Mouse (Mus musculus) embryonic facial prominence, embryonic 14.5 days (tissue): ENCODE data around the gene Ano9. TPM values are rescaled to one million over a fixed set of nuclear protein-coding genes. Genes with fewer than 3 reads are reported as not detected.

Experiments
- ATAC-seq: fragments of 200-750 bp; cut with Nextera tagmentation; 2 replicates; pipeline ENCODE4 v1.8.0; 2017; ENCODE audit warnings: low read depth, moderate number of reproducible peaks, moderate TSS enrichment
- DNase-seq: peaks from one replicate; pipeline ENCODE4 v3.0.0-alpha.2; 2015; ENCODE audit warnings: low spot score
- H3K27ac ChIP-seq: fragments of 300-500 bp; sonication (generic); replicated peaks from 2 replicates; pipeline ENCODE4 v1.5.1; 2014; ENCODE audit warnings: low read depth, mild to moderate bottlenecking, low read length, moderate library complexity
- H3K27me3 ChIP-seq: fragments of 300-500 bp; sonication (generic); replicated peaks from 2 replicates; pipeline ENCODE4 v1.6.1; 2014; ENCODE audit warnings: low read length; ENCODE audit not compliant: control insufficient read depth, insufficient read depth
- H3K36me3 ChIP-seq: fragments of 300-500 bp; sonication (generic); 2 replicates; pipeline ENCODE4 v1.6.1; 2014; ENCODE audit warnings: low read length, mixed read lengths; ENCODE audit not compliant: control insufficient read depth, insufficient read depth
- H3K4me1 ChIP-seq: fragments of 300-500 bp; sonication (generic); 2 replicates; pipeline ENCODE4 v1.6.1; 2014; ENCODE audit warnings: antibody characterized with exemption, low read length; ENCODE audit not compliant: control insufficient read depth, insufficient read depth
- H3K4me2 ChIP-seq: fragments of 300-500 bp; sonication (generic); 2 replicates; pipeline ENCODE4 v1.6.1; 2014; ENCODE audit warnings: low read depth, mild to moderate bottlenecking, low read length, moderate library complexity, mixed read lengths
- H3K4me3 ChIP-seq: fragments of 300-500 bp; sonication (generic); 2 replicates; pipeline ENCODE4 v1.5.1; 2014; ENCODE audit warnings: low read depth, mild to moderate bottlenecking, low read length
- H3K9ac ChIP-seq: fragments of 300-500 bp; sonication (generic); 2 replicates; pipeline ENCODE4 v1.6.1; 2014; ENCODE audit warnings: low read depth, mild to moderate bottlenecking, low read length, moderate library complexity, mixed read lengths
- H3K9me3 ChIP-seq: fragments of 300-500 bp; sonication (generic); 2 replicates; pipeline ENCODE4 v1.6.1; 2016; ENCODE audit warnings: low read length; ENCODE audit not compliant: control insufficient read depth
- WGBS: fragments of 180-500 bp; shearing (Covaris S2); extraction: QIAGEN DNeasy Blood & Tissue Kit; methylation state at CpG from one replicate; pipeline ENCODE4 v1.1.7; 2014; 5-methylcytosine and 5-hydroxymethylcytosine counted together
- polyA plus RNA-seq: library from polyadenylated mRNA; unstranded; fragments of >200 nt; fragmentation: Nextera tagmentation; extraction: Ambion mirVana; gene quantifications from 2 replicates; pipeline ENCODE4 v1.2.1, GENCODE M21; 2014

Gene Ano9
- polyA plus RNA-seq, 1 experiment from 2014 or later, result 5.0 TPM

GRCm38 (mm10) chr7:141078876-141079275 is 38.7 kb downstream of the Ano9 start:
- Histone ChIP-seq H3K27me3 (no peaks in the 10 kb centered on the region), H3K27ac (peak overlapping the region; percentile 65), H3K4me2 (peak overlapping the region; percentile 41), H3K36me3 (no peaks in the 10 kb centered on the region), H3K9ac (no peak overlapping the region), H3K4me3 (no peak overlapping the region), H3K4me1 (no peaks in the 10 kb centered on the region), H3K9me3 (no peaks in the 10 kb centered on the region)
- 56% methylated on average over 4 of the region's 4 CpGs for WGBS
- peak; percentile 50 for DNase-seq
- ATAC-seq, result peak; percentile 48; the same call in 1 of the 2 replicates

- ATAC-seq, result no peak
- Histone ChIP-seq H3K9ac (peak within 1 kb of the TSS; percentile 37; the same call in 1 of the 2 replicates), H3K4me3 (no peak within 1 kb of the TSS), H3K4me1 (no peaks in the 10 kb centered on the region), H3K27me3 (no peaks in the 10 kb centered on the region), H3K9me3 (no peaks in the 10 kb centered on the region), H3K36me3 (no peaks in the 10 kb centered on the region), H3K4me2 (peak within 1 kb of the TSS; percentile 41; the same call in 1 of the 2 replicates), H3K27ac (peak within 1 kb of the TSS; percentile 65)
- 85% methylated on average over 15 of the region's 15 CpGs for WGBS
- no peak for DNase-seq
These were observed 39.8 kb downstream of the Ano9 start, which contains the start of gene Pkp3 for GRCm38 (mm10) chr7:141077841-141078240. Pkp3 (plus strand) TSS chr7:141078218.

- Histone ChIP-seq H3K9ac (no peak overlapping the region), H3K9me3 (no peaks in the 10 kb centered on the region), H3K36me3 (0 out of 2 replicates have a peak, but pooled peaks cover 2% of the 10 kb centered on the region), H3K4me3 (no peak overlapping the region), H3K27me3 (peaks cover 17% of the 10 kb centered on the region), H3K27ac (no peak overlapping the region), H3K4me1 (peaks cover 8% of the 10 kb centered on the region; the same call in 1 of the 2 replicates), H3K4me2 (no peak overlapping the region)
- no peak for DNase-seq
- WGBS, result 78% methylated on average over 4 of the region's 4 CpGs
- ATAC-seq, result no peak
These were observed 43.8 kb downstream of the Ano9 start for GRCm38 (mm10) chr7:141073782-141074181.

GRCm38 (mm10) chr7:141072017-141072745 is 45.4 kb downstream of the Ano9 start:
- Histone ChIP-seq H3K4me1 (peaks cover 8% of the 10 kb centered on the region; the same call in 1 of the 2 replicates), H3K36me3 (peaks cover 16% of the 10 kb centered on the region; the same call in 1 of the 2 replicates), H3K9me3 (no peaks in the 10 kb centered on the region), H3K9ac (no peak overlapping the region), H3K27ac (no peak overlapping the region), H3K4me2 (no peak overlapping the region), H3K27me3 (peaks cover 17% of the 10 kb centered on the region), H3K4me3 (no peak overlapping the region)
- ATAC-seq, result no peak
- no peak for DNase-seq
- 33% methylated on average over 17 of the region's 23 CpGs for WGBS

GRCm38 (mm10) chr7:141070058-141070862 is 47.3 kb downstream of the Ano9 start:
- H3K4me2 ChIP-seq, result peak overlapping the region; percentile 75
- H3K4me3 ChIP-seq, result peak overlapping the region; percentile 36
- peaks cover 17% of the 10 kb centered on the region for H3K27me3 ChIP-seq
- DNase-seq, result peak; percentile 84
- no peak overlapping the region for H3K27ac ChIP-seq
- H3K4me1 ChIP-seq, result peaks cover 8% of the 10 kb centered on the region; the same call in 1 of the 2 replicates
- peak; percentile 53 for ATAC-seq
- 2% methylated on average over 41 of the region's 51 CpGs for WGBS
- peaks cover 30% of the 10 kb centered on the region for H3K36me3 ChIP-seq
- peak overlapping the region; percentile 51 for H3K9ac ChIP-seq
- H3K9me3 ChIP-seq, result no peaks in the 10 kb centered on the region

- no peak overlapping the region for H3K4me2 ChIP-seq
- ATAC-seq (no peak), DNase-seq (no peak)
- H3K9me3 ChIP-seq, result no peaks in the 10 kb centered on the region
- H3K4me3 ChIP-seq, result no peak overlapping the region
- H3K27ac ChIP-seq, result no peak overlapping the region
- WGBS, result 76% methylated on average over 19 of the region's 19 CpGs
- H3K4me1 ChIP-seq, result peaks cover 8% of the 10 kb centered on the region; the same call in 1 of the 2 replicates
- H3K9ac ChIP-seq, result 0 out of 2 replicates have a peak overlapping the region, but pooled peaks have one; percentile 1
- peaks cover 45% of the 10 kb centered on the region for H3K36me3 ChIP-seq
- H3K27me3 ChIP-seq, result peaks cover 17% of the 10 kb centered on the region
These were observed 49.3 kb downstream of the Ano9 start for GRCm38 (mm10) chr7:141068351-141068750.

GRCm38 (mm10) chr7:141064576-141064975 is 53.0 kb downstream of the Ano9 start:
- Histone ChIP-seq H3K27me3 (no peaks in the 10 kb centered on the region), H3K9ac (no peak overlapping the region), H3K4me1 (peaks cover 10% of the 10 kb centered on the region), H3K4me3 (no peak overlapping the region), H3K4me2 (no peak overlapping the region), H3K36me3 (peaks cover 45% of the 10 kb centered on the region), H3K9me3 (no peaks in the 10 kb centered on the region), H3K27ac (no peak overlapping the region)
- ATAC-seq, result no peak
- DNase-seq, result no peak
- WGBS, result 93% methylated on average over 7 of the region's 7 CpGs

GRCm38 (mm10) chr7:141064175-141064574 is 53.4 kb downstream of the Ano9 start:
- H3K9ac ChIP-seq, result no peak overlapping the region
- no peak overlapping the region for H3K4me2 ChIP-seq
- no peaks in the 10 kb centered on the region for H3K27me3 ChIP-seq
- no peak overlapping the region for H3K27ac ChIP-seq
- WGBS, result 89% methylated on average over 6 of the region's 7 CpGs
- H3K9me3 ChIP-seq, result no peaks in the 10 kb centered on the region
- ATAC-seq, result no peak
- H3K4me3 ChIP-seq, result no peak overlapping the region
- H3K36me3 ChIP-seq, result peaks cover 45% of the 10 kb centered on the region
- peaks cover 10% of the 10 kb centered on the region for H3K4me1 ChIP-seq
- no peak for DNase-seq
